Mouse (Mus musculus): ENCODE results near the gene Olfr1410.

Gene Olfr1410

DNA sequence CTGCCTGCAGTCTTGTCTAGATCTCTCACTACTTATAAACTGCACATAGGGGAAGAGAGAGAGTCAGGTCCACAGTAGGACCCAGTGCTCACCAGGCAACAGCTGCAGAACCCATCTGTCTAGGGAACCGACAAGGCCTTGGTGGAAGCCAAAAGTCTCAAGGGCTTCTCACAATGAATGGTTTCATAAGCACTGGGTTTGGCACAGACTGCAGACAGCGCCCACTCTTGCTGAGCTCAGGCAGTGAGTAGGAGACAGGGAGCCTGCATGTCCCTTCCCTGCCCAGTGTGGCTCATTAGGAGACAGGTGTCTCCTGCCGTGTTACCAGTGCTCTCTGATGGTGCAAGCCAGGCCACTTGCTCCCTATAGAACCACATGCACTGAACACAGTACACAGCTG is 32.6 kb downstream of the Olfr1410 start:
- in situ Hi-C loops (cut with MboI, MseI): loop anchor here in 1 of 2 experiments (5.0 to 25.0 kb wide), 3 partner anchors 874 to 1226 kb away; partner anchors contain the start of genes Farp2 and Hes6

DNA sequence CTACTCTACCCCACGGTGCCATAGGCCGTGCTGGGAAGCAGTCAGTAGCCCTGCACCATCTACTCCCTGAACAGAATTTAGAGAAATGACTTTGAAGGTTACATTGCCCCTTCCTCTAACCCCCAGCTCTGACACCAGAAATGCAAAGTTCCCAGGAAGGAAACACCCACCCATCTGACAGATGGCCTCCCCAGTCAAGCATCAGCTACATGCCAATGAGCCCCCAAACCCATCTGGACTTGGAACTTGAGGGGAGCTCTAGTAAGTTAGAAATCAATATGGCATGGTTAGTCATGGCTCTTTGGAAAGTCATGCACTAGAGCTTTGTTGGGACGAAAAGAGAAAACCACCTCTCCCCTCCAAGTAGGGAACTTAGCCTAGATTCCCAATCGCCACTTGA is 33.2 kb downstream of the Olfr1410 start:
- in situ Hi-C loops (cut with MboI, MseI): loop anchor here in 1 of 2 experiments (5.0 to 25.0 kb wide), 3 partner anchors 874 to 1226 kb away; partner anchors contain the start of genes Farp2 and Hes6

DNA sequence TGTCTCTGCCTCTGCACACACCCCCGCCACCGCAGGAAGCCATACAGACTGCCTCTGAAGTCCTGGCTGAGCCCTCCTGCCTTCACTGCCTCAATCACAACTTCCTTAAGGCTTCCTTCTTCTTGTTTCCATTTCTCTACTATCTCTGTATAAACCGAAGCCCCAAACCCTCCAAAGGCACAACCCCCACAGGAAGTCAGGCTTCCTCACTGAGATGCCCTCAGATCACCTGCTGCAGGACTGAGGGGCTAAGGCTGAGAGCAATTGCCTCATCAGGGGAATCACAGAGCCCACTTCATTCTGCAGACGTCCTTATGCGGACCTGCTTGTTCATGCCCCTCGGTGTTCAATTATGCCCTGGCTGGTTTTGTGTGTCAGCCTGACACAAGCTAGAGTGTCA is 34.8 kb downstream of the Olfr1410 start:
- in situ Hi-C loops (cut with MboI, MseI): loop anchor here in 1 of 2 experiments (5.0 to 25.0 kb wide), 4 partner anchors 192 to 1228 kb away; partner anchors contain the start of genes Farp2, Gpc1 and Hes6

DNA sequence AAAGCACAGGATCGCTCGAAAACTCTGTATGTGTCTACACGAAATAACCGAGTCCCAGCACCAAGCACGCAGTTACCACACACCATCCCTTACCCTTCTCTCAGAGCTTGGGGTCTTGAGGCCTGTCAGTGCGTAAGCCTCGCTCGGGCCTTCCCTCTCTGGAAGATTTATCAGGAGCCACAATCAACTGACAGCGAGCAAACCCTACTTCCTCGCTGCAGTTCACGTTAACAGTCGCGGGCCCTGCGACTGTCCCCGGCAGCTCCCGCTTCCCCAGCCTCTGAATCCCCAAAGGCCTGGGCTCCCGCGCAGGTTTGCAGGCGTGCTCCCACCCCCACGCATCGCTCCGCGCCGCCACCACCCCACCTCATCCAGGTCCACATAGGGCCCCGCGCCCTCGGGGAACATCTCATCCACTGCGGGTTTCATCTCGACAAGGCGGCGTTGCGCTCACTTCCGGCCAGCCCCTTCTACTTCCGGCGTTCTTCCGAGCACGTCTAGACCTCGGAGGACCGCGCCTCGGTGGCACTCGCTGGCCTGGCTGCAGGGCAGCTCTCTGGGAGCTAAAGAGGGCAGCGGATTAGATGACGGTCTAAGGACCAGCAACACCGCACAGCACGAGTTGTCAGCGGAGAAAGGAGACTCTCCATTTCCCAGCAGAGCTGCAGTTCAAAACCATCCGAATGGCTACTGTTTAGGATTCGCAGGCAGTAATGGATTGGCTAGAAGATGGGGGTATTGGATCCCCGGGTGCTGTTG is 36.1 kb downstream of the Olfr1410 start, which contains the start of gene Cops9:
Gene Cops9 (minus strand): TSS at position 472 of the 759 bp plus-strand sequence.
- in situ Hi-C loops (cut with MboI, MseI): loop anchor here in 1 of 2 experiments (5.0 to 25.0 kb wide), 4 partner anchors 191 to 1229 kb away; partner anchors contain the start of genes Farp2, Gpc1 and Hes6

DNA sequence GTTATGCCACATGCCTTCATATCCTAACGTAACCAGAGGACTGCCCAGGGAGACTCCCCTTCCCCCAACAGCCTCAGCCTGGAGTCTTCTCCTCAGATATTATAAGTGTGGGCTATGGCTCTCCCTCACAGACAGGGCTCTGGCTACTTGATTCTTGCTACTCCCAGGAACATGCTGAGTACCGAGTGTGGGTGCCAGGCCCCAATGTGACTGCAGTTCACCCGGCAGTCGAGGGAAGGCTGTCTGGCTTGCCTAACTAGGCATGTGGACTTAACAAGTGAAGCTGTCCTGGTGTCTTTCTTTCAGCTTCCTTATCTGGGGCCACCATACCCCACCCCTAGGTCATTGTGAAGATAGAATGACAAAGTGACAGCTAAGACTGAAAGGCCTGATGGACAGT is 38.1 kb downstream of the Olfr1410 start:
- in situ Hi-C loops (cut with MboI, MseI): loop anchor here in 1 of 2 experiments (5.0 to 25.0 kb wide), 4 partner anchors 189 to 1231 kb away; partner anchors contain the start of genes Farp2, Gpc1 and Hes6

DNA sequence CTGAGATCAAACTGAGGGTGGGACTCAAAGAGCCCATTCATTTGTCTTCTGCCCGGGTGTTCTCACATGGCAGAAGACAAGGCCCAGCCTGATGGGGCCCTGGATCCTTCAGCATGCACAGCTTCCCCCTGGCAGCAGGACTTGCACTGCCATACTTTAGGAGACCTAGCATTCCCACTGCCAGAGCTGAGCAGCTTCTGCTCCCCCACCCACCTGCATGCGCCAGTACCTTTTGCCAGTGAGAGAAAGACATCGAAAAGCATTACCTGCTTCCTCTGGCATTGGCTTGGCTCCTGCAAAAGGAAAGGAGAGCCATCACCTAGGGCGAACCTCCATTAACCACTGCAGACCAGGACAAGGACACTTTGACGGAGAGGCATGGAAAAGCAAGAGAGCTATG is 39.3 kb downstream of the Olfr1410 start:
- in situ Hi-C loops (cut with MboI, MseI): loop anchor here in 1 of 2 experiments (5.0 to 25.0 kb wide), 4 partner anchors 187 to 1233 kb away; partner anchors contain the start of genes Farp2, Gpc1 and Hes6

DNA sequence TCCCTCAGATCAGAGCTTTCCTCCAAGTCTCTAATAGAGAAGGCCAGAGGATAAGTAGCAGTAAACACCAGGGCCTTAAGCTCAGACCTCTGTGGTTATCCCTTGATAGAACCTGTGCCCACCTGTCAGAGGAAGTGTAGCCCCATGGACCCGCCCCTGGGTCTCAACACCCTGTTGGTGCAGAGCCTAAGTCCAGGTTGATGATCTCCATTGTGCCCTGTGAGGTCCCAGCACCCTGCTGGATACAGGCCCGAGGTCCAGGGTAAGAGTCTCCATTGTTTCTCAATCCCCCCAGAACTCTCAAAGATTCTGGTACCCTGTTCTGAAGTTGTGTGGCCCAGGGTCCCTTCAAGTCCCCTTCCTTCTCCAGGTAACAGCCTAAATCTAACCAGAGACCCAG is 40.5 kb downstream of the Olfr1410 start:
- in situ Hi-C loops (cut with MboI, MseI): loop anchor here in 1 of 2 experiments (10.0 to 25.0 kb wide), 3 partner anchors 571 to 1234 kb away; partner anchors contain the start of genes Farp2 and Hes6

DNA sequence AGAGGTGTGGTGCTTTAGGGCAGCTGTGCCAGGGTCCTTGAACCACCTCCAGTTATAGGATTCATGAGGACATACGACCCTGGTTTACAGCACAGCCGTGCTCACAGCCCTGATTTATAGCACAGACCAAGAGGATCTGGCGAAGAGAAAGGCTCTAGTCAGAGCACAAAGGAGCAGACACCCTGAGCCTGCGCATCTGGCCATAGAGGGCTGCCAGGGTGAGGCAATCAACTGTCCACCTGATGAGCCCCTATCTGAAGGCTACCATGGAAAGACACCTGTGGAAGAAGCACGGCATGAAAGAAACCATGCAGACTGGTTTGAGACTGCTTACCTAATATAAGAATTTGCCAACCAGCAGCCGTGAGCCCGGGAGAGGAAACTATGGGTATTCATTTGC is 41.0 kb downstream of the Olfr1410 start:
- in situ Hi-C loops (cut with MboI, MseI): loop anchor here in 1 of 2 experiments (10.0 to 25.0 kb wide), 3 partner anchors 572 to 1234 kb away; partner anchors contain the start of genes Farp2 and Hes6

DNA sequence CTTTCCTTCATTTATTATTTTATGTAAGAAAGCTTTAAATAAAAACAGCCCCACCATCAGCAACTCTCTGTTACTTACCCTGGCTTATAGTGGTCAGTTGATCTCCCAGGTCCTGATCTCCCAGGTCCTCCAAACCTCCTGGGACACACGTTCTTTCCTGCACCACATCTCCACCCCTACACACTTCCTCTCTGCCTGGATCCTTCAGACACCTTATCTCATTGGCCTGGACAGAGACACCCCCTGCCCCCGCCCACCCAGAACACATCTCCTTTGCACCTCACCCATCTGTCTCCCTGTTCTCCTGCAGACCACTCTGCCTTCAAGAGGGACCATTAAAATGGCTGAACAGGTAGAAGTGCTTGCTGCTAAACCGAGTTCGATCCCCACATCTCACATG is 41.4 kb downstream of the Olfr1410 start:
- in situ Hi-C loops (cut with MboI, MseI): loop anchor here in 1 of 2 experiments (10.0 to 25.0 kb wide), 3 partner anchors 572 to 1235 kb away; partner anchors contain the start of genes Farp2 and Hes6

DNA sequence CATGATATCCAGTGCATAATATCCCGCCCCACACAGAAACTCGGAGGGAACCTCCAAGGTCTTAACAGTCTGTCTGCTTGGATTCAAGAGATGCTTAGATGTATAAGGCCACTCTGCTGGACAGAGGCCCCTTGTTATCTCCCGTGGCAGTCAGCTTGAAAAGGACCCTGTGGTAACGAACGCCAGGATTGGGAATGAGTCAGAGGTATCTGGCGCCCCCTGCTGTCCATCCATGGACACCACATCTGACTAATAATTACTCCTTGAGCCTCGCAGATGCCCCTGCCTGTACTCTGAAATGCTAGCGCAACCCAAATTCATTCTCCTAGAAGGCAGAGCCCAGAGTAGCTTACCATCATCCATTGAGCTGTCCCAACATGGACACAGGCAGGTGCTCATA is 42.2 kb downstream of the Olfr1410 start:
- in situ Hi-C loops (cut with MboI, MseI): loop anchor here in 1 of 2 experiments (10.0 to 25.0 kb wide), 3 partner anchors 573 to 1235 kb away; partner anchors contain the start of genes Farp2 and Hes6

DNA sequence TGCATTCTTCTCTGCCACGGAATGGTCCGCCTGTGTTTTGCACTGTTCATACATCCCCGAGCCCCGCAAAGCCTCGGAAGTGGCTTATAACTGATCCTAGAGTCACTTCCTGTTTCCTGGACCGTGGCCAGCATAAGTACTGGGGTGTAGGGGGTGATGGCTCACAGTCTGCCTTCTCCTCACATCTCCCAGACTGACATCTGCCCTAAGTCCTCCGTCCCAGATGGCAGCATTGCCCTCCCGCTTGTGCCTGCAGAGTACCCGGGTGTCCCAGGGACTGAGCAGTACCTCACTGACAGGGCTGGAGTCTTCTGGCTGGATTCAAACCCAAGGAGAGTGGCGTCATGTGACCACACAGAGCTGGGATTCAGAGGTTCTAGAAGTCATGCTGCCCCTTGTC is 42.6 kb downstream of the Olfr1410 start:
- in situ Hi-C loops (cut with MboI, MseI): loop anchor here in 1 of 2 experiments (10.0 to 25.0 kb wide), 3 partner anchors 573 to 1236 kb away; partner anchors contain the start of genes Farp2 and Hes6

DNA sequence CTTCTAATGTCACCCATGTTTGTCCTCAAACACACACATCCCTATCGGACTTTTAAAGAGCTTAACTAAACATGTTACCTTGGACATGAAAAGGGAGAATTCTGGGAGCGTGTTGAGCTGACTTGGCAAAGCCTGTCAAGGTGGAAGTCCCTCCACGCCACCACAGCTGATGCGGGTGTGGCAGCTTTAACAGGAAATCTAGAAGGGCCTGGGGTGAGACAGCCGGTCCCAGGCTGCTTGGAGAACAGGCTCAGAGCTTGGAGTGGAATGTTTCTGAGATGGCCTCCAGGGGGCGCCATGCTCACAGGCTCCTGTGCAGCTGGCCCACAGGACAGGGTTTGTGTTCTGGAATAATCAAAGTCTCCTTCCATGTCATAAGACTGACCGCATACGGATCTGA is 43.1 kb downstream of the Olfr1410 start, which contains the start of gene Otos:
Gene Otos (minus strand): TSS at position 169 of the 400 bp plus-strand sequence.
- in situ Hi-C loops (cut with MboI, MseI): loop anchor here in 1 of 2 experiments (10.0 to 25.0 kb wide), 3 partner anchors 574 to 1236 kb away; partner anchors contain the start of genes Farp2 and Hes6

DNA sequence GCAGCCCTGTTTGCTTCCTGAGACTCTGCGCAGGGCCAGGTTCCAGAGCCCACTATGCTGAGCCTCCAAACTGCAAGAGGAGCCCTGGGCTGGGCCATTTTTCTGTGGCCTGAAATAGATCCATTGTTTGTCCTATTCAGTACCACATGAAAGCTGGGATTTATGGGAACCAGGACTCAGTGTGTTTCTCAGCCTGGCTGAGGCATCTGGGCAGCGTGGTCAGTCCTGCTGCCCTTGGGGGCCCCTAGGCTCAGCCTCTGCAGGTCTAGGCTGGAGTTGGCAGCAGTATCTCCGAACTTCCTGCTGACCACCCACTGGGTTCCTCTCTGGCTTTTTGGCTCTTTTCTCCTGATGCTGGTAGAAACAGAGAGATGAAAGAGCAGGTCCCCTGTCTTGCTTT is 45.9 kb downstream of the Olfr1410 start:
- in situ Hi-C loops (cut with MboI, MseI): no loop called here

DNA sequence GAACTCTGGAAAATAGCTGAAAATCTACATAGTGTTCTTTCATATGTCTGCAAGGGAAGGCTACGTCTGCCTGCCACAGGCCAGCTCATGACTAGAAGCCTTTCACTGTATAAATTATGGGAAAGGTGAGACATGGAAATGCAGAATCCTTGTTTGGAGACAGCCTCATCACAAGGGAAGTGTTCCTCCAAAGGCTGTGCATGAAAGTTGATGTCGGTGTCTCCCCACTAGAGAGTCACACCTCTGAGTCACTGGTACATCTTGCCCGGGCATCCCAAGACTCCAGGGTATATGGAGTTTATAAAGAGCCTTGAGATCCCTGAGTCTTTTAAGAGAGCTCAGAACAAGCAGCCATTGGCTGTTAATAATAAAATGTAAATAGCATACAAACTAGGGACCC is 47.6 kb downstream of the Olfr1410 start:
- in situ Hi-C loops (cut with MboI, MseI): no loop called here

DNA sequence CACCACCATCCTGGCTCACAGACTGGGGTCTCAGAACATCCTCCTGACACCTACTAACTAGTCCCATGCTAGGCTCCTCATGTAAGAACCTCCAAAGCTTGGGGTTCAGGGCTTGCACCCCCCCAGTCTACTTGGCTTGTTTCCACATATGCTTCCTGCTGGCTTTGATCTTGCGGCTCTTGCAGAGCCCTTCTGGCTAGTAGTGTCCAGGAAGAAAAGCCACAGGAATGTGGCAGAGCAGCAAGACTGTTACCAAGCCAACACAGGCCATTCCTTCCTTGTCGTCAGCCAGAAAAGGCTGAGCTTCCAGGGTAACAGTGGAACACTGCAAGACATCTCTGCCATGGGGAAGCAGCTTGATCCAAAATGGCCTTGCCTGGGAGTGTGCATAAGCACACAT is 49.1 kb downstream of the Olfr1410 start:
- in situ Hi-C loops (cut with MboI, MseI): no loop called here

DNA sequence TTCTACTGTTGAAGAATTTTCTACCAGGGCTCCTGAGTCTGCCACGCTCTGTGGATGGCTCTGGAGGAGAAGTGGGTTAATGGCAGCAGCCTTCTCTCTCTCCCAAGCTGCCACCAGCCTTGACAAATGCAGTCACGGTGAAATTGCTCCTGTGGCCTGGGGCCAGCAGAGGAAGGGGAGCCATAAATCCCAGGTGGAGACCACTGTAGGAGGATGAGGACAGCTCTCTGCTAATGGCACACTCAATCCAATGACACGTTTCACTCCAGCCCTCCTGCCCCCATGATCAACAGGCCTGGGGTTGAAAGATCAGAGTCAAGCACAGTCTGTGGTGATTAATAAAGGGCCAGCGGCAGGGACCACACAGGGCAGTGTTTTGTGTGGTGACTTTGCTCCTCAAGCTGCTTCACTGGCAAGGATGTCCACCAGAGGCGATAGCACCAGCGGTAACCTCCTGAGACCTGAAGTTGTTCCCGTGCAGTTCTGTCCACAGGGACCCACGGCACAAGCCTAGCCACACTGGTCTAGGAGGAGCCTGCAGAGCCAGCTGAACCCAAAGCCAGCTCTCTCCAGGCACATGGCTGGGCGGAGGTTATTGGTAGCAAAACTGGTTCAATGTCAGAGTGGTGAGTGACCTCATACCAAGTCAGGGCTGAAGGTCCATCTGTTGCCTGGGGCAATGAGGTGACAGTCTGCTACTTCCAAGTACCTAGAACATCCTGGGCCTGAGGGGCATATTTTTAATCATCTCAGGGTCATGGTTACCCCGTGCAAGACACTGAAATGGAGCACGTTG is 51.6 kb downstream of the Olfr1410 start:
- in situ Hi-C loops (cut with MboI, MseI): no loop called here

DNA sequence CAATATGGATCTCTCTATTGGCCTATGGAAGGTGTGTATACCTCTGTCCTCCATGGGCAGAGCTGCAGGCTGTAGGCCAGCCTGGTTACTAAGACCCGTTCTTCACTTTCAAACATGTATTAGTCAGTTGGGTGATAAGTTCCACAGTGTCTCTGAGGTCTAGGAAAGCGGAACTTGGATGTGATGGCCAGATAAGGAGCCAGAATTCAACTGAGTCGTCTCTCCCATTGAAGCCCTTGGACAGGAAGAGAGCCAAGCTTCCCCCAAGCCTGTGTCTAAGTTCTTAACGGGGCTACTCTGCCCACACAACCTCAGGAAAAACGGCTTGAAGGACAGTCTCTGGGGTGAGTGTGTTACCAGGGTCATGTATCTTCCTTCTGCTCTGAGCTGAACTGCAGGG is 53.8 kb downstream of the Olfr1410 start:
- in situ Hi-C loops (cut with MboI, MseI): no loop called here
